Mouse (Mus musculus): ENCODE data around the gene Alg14. TPM values are rescaled to one million over a fixed set of nuclear protein-coding genes. Genes with fewer than 3 reads are reported as not detected.

The Alg14 gene
- total and polyA plus RNA-seq, 3 experiments: 6.0 to 10.2 (median 6.3) TPM

DNA sequence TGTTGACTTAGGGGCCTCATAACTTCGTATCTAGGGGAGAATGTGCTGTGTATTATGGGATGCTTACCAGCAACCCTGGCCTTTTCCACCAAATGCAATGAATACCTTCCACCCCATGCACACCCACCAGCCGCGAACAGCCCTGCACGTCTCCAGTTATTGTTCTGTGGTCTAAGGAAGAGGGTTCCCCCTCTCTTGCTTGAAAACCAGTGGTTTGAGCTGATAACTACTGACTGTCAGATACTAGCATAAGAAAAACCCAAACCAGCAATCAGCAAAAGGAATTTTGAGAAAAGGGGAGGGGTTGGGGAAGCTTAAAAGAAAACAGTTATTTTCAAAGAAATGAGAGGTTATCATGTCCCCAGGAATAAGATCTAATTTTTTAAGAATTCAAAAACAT, 17.9 kb downstream of the Alg14 start:
- H3K36me3 ChIP-seq (replicated peaks in 1 of 2; ENCODE audit: control insufficient read depth in 1 of 2, insufficient read depth in 1 of 2, low read length in 1 of 2): peaks cover 3 to 41% of the 10 kb centered on the region in 2 experiments
- dilution Hi-C loops (cut with MboI; ENCODE audit: extremely low pct_ligation_motif_present, extremely low pct_unique_long_range_greater_than_20kb, low sequenced_read_pairs): no loop called here
- DNase-seq (ENCODE audit: extremely low read depth): no peak
- no peaks in the 10 kb centered on the region for H3K9me3 ChIP-seq (replicated peaks; ENCODE audit: low read length)
- no peaks in the 10 kb centered on the region for H3K27me3 ChIP-seq (replicated peaks)
- no peaks in the 10 kb centered on the region for H3K79me2 ChIP-seq (replicated peaks; ENCODE audit: control insufficient read depth, extremely low read depth, insufficient read depth, poor library complexity, severe bottlenecking)
- no peak overlapping the region for H3K27ac ChIP-seq (ENCODE audit: insufficient read depth, low read depth)
- H3K4me3 ChIP-seq (replicated peaks in 1 of 3; ENCODE audit: low read depth in 2 of 3, low read length in 2 of 3, poor library complexity in 1 of 3): no peak overlapping the region
- in situ Hi-C loops (cut with MboI; ENCODE audit: low pct_ligation_motif_present, low pct_unique_long_range_greater_than_20kb, low sequenced_read_pairs): loop anchor here (5.0 to 25.0 kb wide), 2 partner anchors 193 to 403 kb away; partner anchors contain the start of gene F3
- H3K9ac ChIP-seq (ENCODE audit: insufficient read depth, low read depth): no peak overlapping the region
- TF ChIP-seq SIN3A (IDR thresholded peaks at IDR 0.05; ENCODE audit: low read length): no peak
- no peak for TF ChIP-seq ELF1 (IDR thresholded peaks at IDR 0.05; ENCODE audit: low read depth, low read length)
- TF ChIP-seq NRF1 (IDR thresholded peaks at IDR 0.05; ENCODE audit: low read depth, low read length): no peak
- no peak for TF ChIP-seq NELFE (IDR thresholded peaks at IDR 0.05; ENCODE audit: low read depth, low read length)
- TF ChIP-seq JUN (IDR thresholded peaks at IDR 0.05; ENCODE audit: insufficient read depth, low read depth, low read length): no peak
- no peak for TF ChIP-seq TCF12 (IDR thresholded peaks at IDR 0.05; ENCODE audit: low read depth, low read length)
- TF ChIP-seq GABPA (IDR thresholded peaks at IDR 0.05; ENCODE audit: insufficient replicate concordance, low read depth, low read length): no peak
- TF ChIP-seq KAT2A (IDR thresholded peaks at IDR 0.05; ENCODE audit: insufficient replicate concordance, low read length): no peak
- TF ChIP-seq USF2 (conservative IDR thresholded peaks at IDR 0.05; ENCODE audit: low read depth, low read length): no peak
- no peak for TF ChIP-seq MAX (IDR thresholded peaks at IDR 0.05; ENCODE audit: low read length)
- no peak for TF ChIP-seq MXI1 (IDR thresholded peaks at IDR 0.05; ENCODE audit: low read depth, low read length)
- no peak for TF ChIP-seq SMC3 (IDR thresholded peaks at IDR 0.05; ENCODE audit: low read depth, low read length)
- TF ChIP-seq POLR2A (IDR thresholded peaks at IDR 0.05; ENCODE audit: low read depth, low read length): no peak
- TF ChIP-seq ZNF384 (IDR thresholded peaks at IDR 0.05; ENCODE audit: low read depth, low read length): no peak
- no peak for TF ChIP-seq EP300 (IDR thresholded peaks at IDR 0.05; ENCODE audit: low read length)
- no peak for TF ChIP-seq MEF2A (IDR thresholded peaks at IDR 0.05; ENCODE audit: borderline replicate concordance, low read depth, low read length)
- no peak for TF ChIP-seq RCOR1 (conservative IDR thresholded peaks at IDR 0.05; ENCODE audit: low read depth, low read length)
- TF ChIP-seq ZMIZ1 (IDR thresholded peaks at IDR 0.05; ENCODE audit: low read depth, low read length): no peak
- no peak for TF ChIP-seq CHD1 (IDR thresholded peaks at IDR 0.05; ENCODE audit: low read depth, low read length)
- no peak for TF ChIP-seq ZC3H11A (IDR thresholded peaks at IDR 0.05; ENCODE audit: low read depth, low read length)
- no peaks in the 10 kb centered on the region for H3K4me1 ChIP-seq (ENCODE audit: control insufficient read depth in 1 of 2, insufficient read depth in 2 of 2)
- no peak overlapping the region for H3K4me2 ChIP-seq (ENCODE audit: insufficient read depth, low read depth, poor library complexity, severe bottlenecking)

- no peaks in the 10 kb centered on the region for H3K4me1 ChIP-seq (ENCODE audit: control insufficient read depth in 1 of 2, insufficient read depth in 2 of 2)
- H3K4me2 ChIP-seq (ENCODE audit: insufficient read depth, low read depth, poor library complexity, severe bottlenecking): no peak overlapping the region
- no peaks in the 10 kb centered on the region for H3K9me3 ChIP-seq (replicated peaks; ENCODE audit: low read length)
- H3K27ac ChIP-seq (ENCODE audit: insufficient read depth, low read depth): no peak overlapping the region
- H3K79me2 ChIP-seq (replicated peaks; ENCODE audit: control insufficient read depth, extremely low read depth, insufficient read depth, poor library complexity, severe bottlenecking): no peaks in the 10 kb centered on the region
- dilution Hi-C loops (cut with MboI; ENCODE audit: extremely low pct_ligation_motif_present, extremely low pct_unique_long_range_greater_than_20kb, low sequenced_read_pairs): no loop called here
- DNase-seq (ENCODE audit: extremely low read depth): no peak
- H3K9ac ChIP-seq (ENCODE audit: insufficient read depth, low read depth): no peak overlapping the region
- no peak overlapping the region for H3K4me3 ChIP-seq (replicated peaks in 1 of 3; ENCODE audit: low read depth in 2 of 3, low read length in 2 of 3, poor library complexity in 1 of 3)
- no peak for TF ChIP-seq CHD2 (IDR thresholded peaks at IDR 0.05; ENCODE audit: low read length)
- no peak for TF ChIP-seq MAZ (IDR thresholded peaks at IDR 0.05; ENCODE audit: low read depth, low read length)
- TF ChIP-seq ZMIZ1 (IDR thresholded peaks at IDR 0.05; ENCODE audit: low read depth, low read length): no peak
- TF ChIP-seq ZC3H11A (IDR thresholded peaks at IDR 0.05; ENCODE audit: low read depth, low read length): no peak
- no peak for TF ChIP-seq TCF12 (IDR thresholded peaks at IDR 0.05; ENCODE audit: low read depth, low read length)
- TF ChIP-seq RAD21 (IDR thresholded peaks at IDR 0.05; ENCODE audit: low read depth, low read length): peak; percentile 26
- TF ChIP-seq IRF4 (IDR thresholded peaks at IDR 0.05; ENCODE audit: low read depth, low read length): no peak
- no peaks in the 10 kb centered on the region for H3K27me3 ChIP-seq (replicated peaks)
- in situ Hi-C loops (cut with MboI; ENCODE audit: low pct_ligation_motif_present, low pct_unique_long_range_greater_than_20kb, low sequenced_read_pairs): loop anchor here (5.0 to 25.0 kb wide), 2 partner anchors 192 to 402 kb away; partner anchors contain the start of gene F3
- H3K36me3 ChIP-seq (replicated peaks in 1 of 2; ENCODE audit: control insufficient read depth in 1 of 2, insufficient read depth in 1 of 2, low read length in 1 of 2): peaks cover 3 to 46% of the 10 kb centered on the region in 2 experiments
Observed at GRCm38 (mm10) chr3:121309896-121310714, 18.5 kb downstream of the Alg14 start.
